Mouse (Mus musculus) forebrain, embryonic 16.5 days (tissue): ENCODE data around the gene Ryk. TPM values are rescaled to one million over a fixed set of nuclear protein-coding genes. Genes with fewer than 3 reads are reported as not detected.
A peak's percentile ranks its signal among the peaks of the same experiment; 100 is the strongest.

Source experiments
- ATAC-seq: fragments of 200-750 bp; cut with Nextera tagmentation; 2 replicates; pipeline ENCODE4 v1.8.0; 2017; ENCODE audit warnings: mild to moderate bottlenecking, moderate library complexity
- H3K27ac ChIP-seq: fragments of 300-500 bp; sonication (generic); 2 replicates; pipeline ENCODE4 v1.5.1; 2014; ENCODE audit warnings: low read length, control low read depth
- H3K27me3 ChIP-seq: fragments of 300-500 bp; sonication (generic); replicated peaks from 2 replicates; pipeline ENCODE4 v1.6.1; 2014; ENCODE audit warnings: low read length; ENCODE audit not compliant: control insufficient read depth, insufficient read depth
- H3K36me3 ChIP-seq: fragments of 300-500 bp; sonication (generic); 2 replicates; pipeline ENCODE4 v1.6.1; 2014; ENCODE audit not compliant: control insufficient read depth, insufficient read depth
- H3K4me1 ChIP-seq: fragments of 300-500 bp; sonication (generic); replicated peaks from 2 replicates; pipeline ENCODE4 v1.6.1; 2014; ENCODE audit warnings: low read length; ENCODE audit not compliant: control insufficient read depth, insufficient read depth
- H3K4me2 ChIP-seq: fragments of 300-500 bp; sonication (generic); 2 replicates; pipeline ENCODE4 v1.6.1; 2014; ENCODE audit warnings: mild to moderate bottlenecking, low read length, control low read depth
- H3K4me3 ChIP-seq: fragments of 300-500 bp; sonication (generic); replicated peaks from 2 replicates; pipeline ENCODE4 v1.5.1; 2014; ENCODE audit warnings: mild to moderate bottlenecking, low read length, control low read depth
- H3K9ac ChIP-seq: fragments of 300-500 bp; sonication (generic); replicated peaks from 2 replicates; pipeline ENCODE4 v1.6.1; 2014; ENCODE audit warnings: low read depth, low read length, control low read depth
- H3K9me3 ChIP-seq: fragments of 300-500 bp; sonication (generic); 2 replicates; pipeline ENCODE4 v1.6.1; 2016; ENCODE audit warnings: low read length; ENCODE audit not compliant: control insufficient read depth
- WGBS: fragments of 180-500 bp; shearing (Covaris S2); extraction: QIAGEN DNeasy Blood & Tissue Kit; methylation state at CpG from one replicate; pipeline ENCODE4 v1.1.7; 2014; 5-methylcytosine and 5-hydroxymethylcytosine counted together
- polyA plus RNA-seq: library from polyadenylated mRNA; unstranded; fragments of >200 nt; fragmentation: Nextera tagmentation; extraction: Ambion mirVana; gene quantifications from 2 replicates; pipeline ENCODE4 v1.2.1, GENCODE M21; 2015

Ryk gene
- polyA plus RNA-seq, 1 experiment from 2014 or later, result 14.1 TPM

GRCm38 (mm10) chr9:102846348-102846747 is 11.6 kb downstream of the Ryk start:
- Histone ChIP-seq H3K27me3 (no peaks in the 10 kb centered on the region), H3K4me2 (no peak overlapping the region), H3K27ac (no peak overlapping the region), H3K4me1 (peaks cover 39% of the 10 kb centered on the region), H3K9me3 (no peaks in the 10 kb centered on the region), H3K4me3 (no peak overlapping the region), H3K36me3 (no peaks in the 10 kb centered on the region), H3K9ac (no peak overlapping the region)
- no peak for ATAC-seq
- WGBS, result 62% methylated on average over 5 of the region's 5 CpGs

GRCm38 (mm10) chr9:102852076-102853022 is 17.6 kb downstream of the Ryk start:
- no peak for ATAC-seq
- peaks cover 6% of the 10 kb centered on the region; the same call in 1 of the 2 replicates for H3K4me1 ChIP-seq
- H3K9me3 ChIP-seq, result no peaks in the 10 kb centered on the region
- H3K4me3 ChIP-seq, result no peak overlapping the region
- whole genome bisulfite sequencing, result 92% methylated on average over 13 of the region's 13 CpGs
- no peaks in the 10 kb centered on the region for H3K36me3 ChIP-seq
- H3K9ac ChIP-seq, result no peak overlapping the region
- H3K4me2 ChIP-seq, result no peak overlapping the region
- no peaks in the 10 kb centered on the region for H3K27me3 ChIP-seq
- no peak overlapping the region for H3K27ac ChIP-seq

- H3K4me1 ChIP-seq, result peaks cover 17% of the 10 kb centered on the region
- 88% methylated on average over 2 of the region's 2 CpGs for WGBS
- no peaks in the 10 kb centered on the region for H3K27me3 ChIP-seq
- H3K4me3 ChIP-seq, result no peak overlapping the region
- no peak overlapping the region for H3K27ac ChIP-seq
- ATAC-seq, result no peak
- no peaks in the 10 kb centered on the region for H3K36me3 ChIP-seq
- H3K4me2 ChIP-seq, result no peak overlapping the region
- H3K9me3 ChIP-seq, result no peaks in the 10 kb centered on the region
- H3K9ac ChIP-seq, result no peak overlapping the region
These were observed 23.1 kb downstream of the Ryk start for GRCm38 (mm10) chr9:102857856-102858255.

GRCm38 (mm10) chr9:102858283-102858682 is 23.6 kb downstream of the Ryk start:
- Histone ChIP-seq H3K4me3 (no peak overlapping the region), H3K27ac (no peak overlapping the region), H3K9me3 (no peaks in the 10 kb centered on the region), H3K36me3 (no peaks in the 10 kb centered on the region), H3K4me2 (no peak overlapping the region), H3K27me3 (no peaks in the 10 kb centered on the region), H3K4me1 (peaks cover 20% of the 10 kb centered on the region), H3K9ac (no peak overlapping the region)
- WGBS, result 90% methylated on average over 5 of the region's 5 CpGs
- no peak for ATAC-seq

DNA sequence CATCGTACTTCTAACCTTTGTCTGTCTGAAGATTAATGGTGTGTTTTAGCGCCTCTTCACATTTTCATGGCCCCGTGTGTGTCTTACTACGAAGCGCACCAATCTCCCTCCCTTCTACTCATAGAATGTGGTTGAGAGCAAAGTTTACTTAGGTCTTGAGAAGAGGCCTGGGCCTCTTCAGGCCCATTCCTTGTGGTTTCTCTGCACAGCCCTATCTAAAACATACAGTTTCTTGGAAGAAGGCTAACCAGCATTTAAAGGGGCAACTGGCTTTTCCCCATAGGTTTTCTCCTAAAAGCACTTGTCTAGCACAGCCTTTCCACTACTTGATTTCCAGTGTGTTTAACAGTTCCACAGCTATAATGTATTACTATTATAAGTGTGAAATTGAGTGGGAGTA is 24.7 kb downstream of the Ryk start:
- Histone ChIP-seq H3K27me3 (no peaks in the 10 kb centered on the region), H3K27ac (no peak overlapping the region), H3K9ac (no peak overlapping the region), H3K9me3 (no peaks in the 10 kb centered on the region), H3K4me2 (no peak overlapping the region), H3K4me1 (peaks cover 31% of the 10 kb centered on the region), H3K4me3 (no peak overlapping the region), H3K36me3 (no peaks in the 10 kb centered on the region)
- 94% methylated on average over 5 of the region's 5 CpGs for WGBS
- no peak for ATAC-seq

DNA sequence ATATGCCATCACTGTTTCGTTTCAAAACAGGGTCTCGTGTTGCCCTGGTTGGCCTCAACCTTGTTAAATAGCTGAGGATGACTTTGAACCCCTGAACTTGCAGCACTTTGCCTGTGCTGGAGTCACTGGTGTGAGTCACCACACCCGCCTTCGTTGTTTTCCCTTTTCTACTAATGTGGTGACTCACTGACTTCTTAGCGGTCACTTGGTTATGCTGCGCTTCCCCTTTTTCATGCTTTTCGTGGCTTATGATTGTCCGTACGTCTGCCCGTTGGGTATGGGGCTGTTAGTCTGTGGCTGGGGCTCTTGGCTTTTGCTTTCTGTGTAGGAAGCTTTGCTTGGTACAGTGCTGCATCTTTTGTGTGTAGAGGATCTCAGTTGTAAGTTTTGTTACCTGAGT is 25.2 kb downstream of the Ryk start:
- no peak overlapping the region for H3K4me2 ChIP-seq
- H3K9me3 ChIP-seq, result no peaks in the 10 kb centered on the region
- no peak for ATAC-seq
- H3K4me3 ChIP-seq, result no peak overlapping the region
- H3K4me1 ChIP-seq, result peaks cover 36% of the 10 kb centered on the region
- H3K27me3 ChIP-seq, result no peaks in the 10 kb centered on the region
- no peak overlapping the region for H3K9ac ChIP-seq
- H3K27ac ChIP-seq, result no peak overlapping the region
- WGBS, result 96% methylated on average over 10 of the region's 10 CpGs
- H3K36me3 ChIP-seq, result no peaks in the 10 kb centered on the region

DNA sequence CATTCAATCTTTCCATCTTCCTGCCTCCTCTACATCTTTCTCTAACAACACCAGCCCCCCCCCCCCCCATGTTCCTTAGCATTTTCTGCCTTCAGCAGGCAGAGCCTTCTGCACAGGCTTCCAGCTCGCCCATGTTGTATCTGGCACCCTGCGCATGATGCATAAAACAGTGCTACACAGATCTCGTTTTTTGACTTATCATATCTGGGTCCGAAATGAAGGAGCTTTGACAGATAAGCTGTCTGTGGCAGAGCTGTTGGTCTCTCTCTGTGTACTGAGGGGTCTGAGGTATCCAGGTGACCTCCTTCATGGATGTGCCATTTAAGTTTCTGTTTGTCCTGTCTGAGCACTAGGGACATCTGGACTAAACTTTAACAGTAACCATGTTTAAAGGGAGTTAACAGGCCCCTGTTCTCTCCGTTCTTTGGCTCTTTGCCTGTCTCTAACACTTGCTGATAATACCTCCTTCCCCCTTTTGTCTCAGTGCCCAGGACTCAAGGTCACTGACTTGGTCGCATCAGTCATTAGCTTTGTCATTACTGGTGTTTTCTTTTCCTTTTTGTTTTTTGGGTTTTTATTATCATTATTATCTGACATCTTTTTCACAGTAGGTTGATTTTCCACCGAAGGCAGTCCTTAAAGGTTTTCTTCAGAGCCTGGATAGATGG is 26.2 kb downstream of the Ryk start:
- no peaks in the 10 kb centered on the region for H3K36me3 ChIP-seq
- 0 out of 2 replicates have a peak, but pooled peaks have one; percentile 31 for ATAC-seq
- no peak overlapping the region for H3K4me3 ChIP-seq
- no peak overlapping the region for H3K4me2 ChIP-seq
- no peaks in the 10 kb centered on the region for H3K9me3 ChIP-seq
- H3K27me3 ChIP-seq, result no peaks in the 10 kb centered on the region
- no peak overlapping the region for H3K9ac ChIP-seq
- no peak overlapping the region for H3K27ac ChIP-seq
- H3K4me1 ChIP-seq, result peaks cover 40% of the 10 kb centered on the region
- 64% methylated on average over 7 of the region's 7 CpGs for WGBS

GRCm38 (mm10) chr9:102861789-102862188 is 27.1 kb downstream of the Ryk start:
- Histone ChIP-seq H3K4me2 (no peak overlapping the region), H3K9me3 (no peaks in the 10 kb centered on the region), H3K4me3 (no peak overlapping the region), H3K9ac (no peak overlapping the region), H3K4me1 (peaks cover 40% of the 10 kb centered on the region), H3K27ac (no peak overlapping the region), H3K27me3 (no peaks in the 10 kb centered on the region), H3K36me3 (no peaks in the 10 kb centered on the region)
- ATAC-seq, result no peak
- WGBS, result 86% methylated on average over 7 of the region's 7 CpGs

DNA sequence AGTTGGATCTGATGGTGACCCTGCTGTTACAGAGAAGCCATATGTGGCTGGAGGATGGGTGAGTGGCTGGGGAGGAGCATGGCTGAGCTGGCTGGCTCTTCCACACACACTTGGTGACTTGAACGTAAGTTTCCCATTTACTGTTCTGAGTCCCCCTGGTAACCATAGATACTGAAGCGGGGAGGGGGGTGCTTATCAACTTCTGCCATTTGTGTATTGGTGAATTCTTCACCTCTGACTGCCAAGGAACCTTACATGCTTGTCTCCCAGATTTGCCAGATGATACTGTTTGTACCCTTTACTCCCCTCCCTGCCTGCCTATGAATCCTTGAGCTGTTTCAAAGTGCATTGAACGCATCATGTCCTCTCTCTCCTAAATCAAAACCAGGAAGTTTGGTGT is 27.5 kb downstream of the Ryk start:
- H3K27me3 ChIP-seq, result no peaks in the 10 kb centered on the region

More for the DNA sequence above, 27.5 kb downstream of the Ryk start:
- no peak overlapping the region for H3K9ac ChIP-seq
- 68% methylated on average over 3 of the region's 3 CpGs for WGBS
- no peaks in the 10 kb centered on the region for H3K36me3 ChIP-seq
- peaks cover 40% of the 10 kb centered on the region for H3K4me1 ChIP-seq
- no peaks in the 10 kb centered on the region for H3K9me3 ChIP-seq
- no peak overlapping the region for H3K4me3 ChIP-seq
- no peak overlapping the region for H3K4me2 ChIP-seq
- H3K27ac ChIP-seq, result no peak overlapping the region
- ATAC-seq, result no peak
